Comparison of ENCODE assay signal across 8 mouse cellular contexts in genomic region chr8:125292933-125293591, GRCm38 (mm10).
DNase-seq lines count a peak whose midpoint lies in the region; ATAC-seq and TF ChIP-seq lines count a peak whose summit lies in the region.
"Had no signal": no experiment of that assay in that cellular context is flagged by ENCODE, and none has a peak within 500 bp of the region (broad histone marks: within the 10 kb centered on the region; RNA-seq: fewer than 3 reads in every experiment).

No protein-coding gene starts in this region.

- DNase-seq in NIH3T3 (ENCODE audit: low read depth): peak; percentile 73
- DNase-seq in adrenal gland, postnatal 14 days: peak; percentile 71
- peak; percentile 67 for DNase-seq in gastrocnemius, adult 2 months
- peak; percentile 73 to 79 for DNase-seq in left cerebral cortex, postnatal 14 days (ENCODE audit: low spot score in 2 of 2)
- DNase-seq in right cerebral cortex, postnatal 10 days (ENCODE audit: low spot score in 2 of 2): peak; percentile 81 to 85

- H3K9me3 ChIP-seq in intestine, embryonic 15.5 days: no peaks in the 10 kb centered on the region

- no peak overlapping the region for H3K4me2 ChIP-seq in intestine, embryonic 15.5 days (replicated peaks)

- TF ChIP-seq CTCF in gastrocnemius, adult 2 months (IDR thresholded peaks at IDR 0.05): no peak

- intact Hi-C loops in gastrocnemius, adult 2 months (cut with DNase I): loop anchor here (2.0 kb wide), 1 partner anchor 108 kb away; no protein-coding TSS in a partner anchor
- intact Hi-C loops in left cerebral cortex, postnatal 14 days (cut with DNase I): loop anchor here (10.0 kb wide), 1 partner anchor 272 kb away; the partner anchor contains the start of gene Sipa1l2

- H3K36me3 ChIP-seq in intestine, embryonic 15.5 days: no peaks in the 10 kb centered on the region

- no peak overlapping the region for H3K4me3 ChIP-seq in gastrocnemius, adult 2 months
- H3K4me3 ChIP-seq in intestine, embryonic 15.5 days (replicated peaks): no peak overlapping the region

- 38% methylated on average over 8 of the region's 8 CpGs for WGBS in intestine, embryonic 15.5 days

- H3K27ac ChIP-seq in gastrocnemius, adult 2 months: peak overlapping the region; percentile 64
- peak overlapping the region; percentile 77 for H3K27ac ChIP-seq in intestine, embryonic 15.5 days
- H3K27ac ChIP-seq: macrophage had no signal

- no peak overlapping the region for H3K9ac ChIP-seq in intestine, embryonic 15.5 days

- H3K27me3 ChIP-seq in intestine, embryonic 15.5 days (replicated peaks): no peaks in the 10 kb centered on the region

- ATAC-seq in intestine, embryonic 15.5 days: peak; percentile 64
- ATAC-seq in megakaryocyte-erythroid progenitor cell, adult 5-6 weeks (replicated peaks; ENCODE audit: low FRiP score, low TSS enrichment, poor library complexity, severe bottlenecking): no peak

- H3K4me1 ChIP-seq in intestine, embryonic 15.5 days (replicated peaks): peaks cover 22% of the 10 kb centered on the region
